Mouse (Mus musculus): Measurements from ENCODE around the gene Pde4d. TPM values are rescaled to one million over a fixed set of nuclear protein-coding genes. Genes with fewer than 3 reads are reported as not detected.

Gene Pde4d
- total and polyA plus RNA-seq, 3 experiments, result 18.5 to 18.8 TPM; not detected in 1

DNA sequence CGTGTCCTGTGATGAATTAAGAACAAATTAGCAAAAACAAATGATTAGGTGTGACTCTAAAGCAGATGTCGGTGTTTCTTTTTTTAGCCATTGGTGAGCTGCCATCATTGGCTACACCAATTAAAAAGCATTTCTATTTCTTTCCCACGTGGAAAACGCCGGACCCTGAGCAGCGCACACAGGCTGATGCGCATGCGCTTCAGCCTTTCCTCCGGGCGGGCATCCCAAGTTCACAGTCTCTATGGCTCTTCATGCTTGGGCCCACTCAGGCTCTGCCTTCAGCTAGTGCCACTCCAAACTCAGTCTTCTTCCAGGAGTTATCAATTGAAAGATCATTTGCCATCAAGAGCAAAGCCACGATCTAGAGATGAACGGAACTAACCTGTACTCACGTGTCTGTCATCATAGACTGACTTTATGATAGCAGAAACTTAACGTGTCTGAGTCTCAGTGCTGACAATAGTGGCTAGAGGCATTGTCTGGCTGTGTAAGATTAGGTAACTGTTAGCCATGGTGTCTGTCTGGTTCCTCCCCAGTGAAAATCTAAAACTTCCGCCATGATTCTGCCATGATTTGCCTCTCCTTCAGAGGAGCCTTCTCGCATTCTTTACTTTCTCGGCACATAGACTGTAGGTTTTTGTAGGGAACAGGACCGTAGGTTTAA, 1175.8 kb downstream of the Pde4d start:
- H3K9ac ChIP-seq (ENCODE audit: control insufficient read depth, low read depth, low read length, poor library complexity, severe bottlenecking), result no peak overlapping the region
- H3K9me3 ChIP-seq (replicated peaks; ENCODE audit: insufficient read depth, low read length), result no peaks in the 10 kb centered on the region
- no peaks in the 10 kb centered on the region for H3K4me1 ChIP-seq (ENCODE audit: control insufficient read depth in 1 of 2, insufficient read depth in 2 of 2, low read length in 2 of 2)
- H3K27ac ChIP-seq (ENCODE audit: control insufficient read depth, low read depth, low read length), result no peak overlapping the region
- TF ChIP-seq NRF1 (IDR thresholded peaks at IDR 0.05; ENCODE audit: insufficient read depth, low read depth, low read length, poor library complexity, severe bottlenecking) (no peak), MYB (IDR thresholded peaks at IDR 0.05; ENCODE audit: low read depth, low read length) (no peak), POLR2A (IDR thresholded peaks at IDR 0.05; ENCODE audit: control insufficient read depth in 1 of 2, insufficient read depth in 1 of 2, low read depth in 1 of 2, low read length in 2 of 2, poor library complexity in 1 of 2) (no peak)
- H3K36me3 ChIP-seq (ENCODE audit: control insufficient read depth in 1 of 2, insufficient read depth in 2 of 2, low read length in 2 of 2), result no peaks in the 10 kb centered on the region
- no peak for DNase-seq (ENCODE audit: low read depth, low spot score)
- no peaks in the 10 kb centered on the region for H3K27me3 ChIP-seq (ENCODE audit: control insufficient read depth in 1 of 2, insufficient read depth in 2 of 2, low read length in 2 of 2)
- H3K4me3 ChIP-seq (ENCODE audit: control insufficient read depth in 1 of 2, insufficient read depth in 1 of 2, low read depth in 2 of 2, low read length in 2 of 2), result no peak overlapping the region
- H3K79me2 ChIP-seq (ENCODE audit: control insufficient read depth, insufficient read depth, low read length, poor library complexity), result no peaks in the 10 kb centered on the region

DNA sequence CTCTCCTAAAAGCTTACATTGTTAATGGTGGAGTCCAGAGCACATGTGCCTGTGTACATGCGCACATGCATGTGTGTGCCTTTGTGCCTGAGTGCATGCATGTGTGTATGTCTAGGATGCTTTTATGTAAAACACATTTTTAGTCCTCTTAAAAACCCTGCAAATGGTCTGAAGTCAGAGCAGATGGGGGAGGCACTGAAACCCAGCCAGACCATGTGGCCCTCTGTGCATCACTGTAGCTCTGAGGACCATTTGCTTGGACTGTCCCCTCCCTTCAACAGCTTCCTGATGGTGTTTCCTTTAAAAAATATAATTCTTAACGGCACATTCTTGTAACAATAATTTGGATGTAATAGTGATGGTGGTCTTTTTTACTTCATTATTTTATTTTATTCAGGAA, 1177.5 kb downstream of the Pde4d start:
- Histone ChIP-seq H3K9me3 (replicated peaks; ENCODE audit: insufficient read depth, low read length) (no peaks in the 10 kb centered on the region), H3K9ac (ENCODE audit: control insufficient read depth, low read depth, low read length, poor library complexity, severe bottlenecking) (no peak overlapping the region), H3K27ac (ENCODE audit: control insufficient read depth, low read depth, low read length) (no peak overlapping the region), H3K27me3 (ENCODE audit: control insufficient read depth in 1 of 2, insufficient read depth in 2 of 2, low read length in 2 of 2) (no peaks in the 10 kb centered on the region), H3K4me3 (ENCODE audit: control insufficient read depth in 1 of 2, insufficient read depth in 1 of 2, low read depth in 2 of 2, low read length in 2 of 2) (no peak overlapping the region), H3K79me2 (ENCODE audit: control insufficient read depth, insufficient read depth, low read length, poor library complexity) (no peaks in the 10 kb centered on the region), H3K36me3 (ENCODE audit: control insufficient read depth in 1 of 2, insufficient read depth in 2 of 2, low read length in 2 of 2) (no peaks in the 10 kb centered on the region), H3K4me1 (ENCODE audit: control insufficient read depth in 1 of 2, insufficient read depth in 2 of 2, low read length in 2 of 2) (no peaks in the 10 kb centered on the region)
- DNase-seq (ENCODE audit: low read depth, low spot score), result no peak
- 0 out of 2 replicates have a peak, but pooled peaks have one; percentile 10 for TF ChIP-seq MAX (IDR thresholded peaks at IDR 0.05; ENCODE audit: low read length)
- no peak for TF ChIP-seq MXI1 (IDR thresholded peaks at IDR 0.05; ENCODE audit: low read depth, low read length)
- TF ChIP-seq CTCF (IDR thresholded peaks at IDR 0.05 in 2 of 3, conservative IDR thresholded peaks at IDR 0.05 in 1 of 3; ENCODE audit: control insufficient read depth in 1 of 3, insufficient read depth in 1 of 3, low read depth in 2 of 3, low read length in 3 of 3, poor library complexity in 1 of 3, severe bottlenecking in 1 of 3), result no peak

DNA sequence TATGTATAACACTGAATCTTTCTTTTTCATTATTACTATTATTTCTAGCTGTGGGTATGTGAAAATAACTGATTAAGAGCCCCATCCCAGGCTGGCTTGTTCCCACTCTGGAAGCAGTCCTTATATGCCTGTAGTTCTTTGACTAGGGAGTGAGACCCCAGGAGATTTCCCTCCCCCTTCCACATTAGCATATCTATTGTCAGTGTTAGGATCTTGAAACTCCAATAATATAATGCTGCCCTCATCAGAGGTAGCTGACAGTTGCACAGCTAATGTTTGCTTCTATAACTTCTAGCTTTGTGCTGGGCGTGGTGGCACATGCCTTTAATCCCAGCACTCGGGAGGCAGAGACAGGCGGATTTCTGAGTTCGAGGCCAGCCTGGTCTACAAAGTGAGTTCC, 1178.9 kb downstream of the Pde4d start:
- TF ChIP-seq RAD21 (IDR thresholded peaks at IDR 0.05; ENCODE audit: low read depth, low read length) (no peak), POLR2AphosphoS5 (IDR thresholded peaks at IDR 0.05; ENCODE audit: borderline replicate concordance, low read depth, low read length) (no peak), EP300 (IDR thresholded peaks at IDR 0.05; ENCODE audit: low read depth in 1 of 2, low read length in 2 of 2) (no peak), MAX (IDR thresholded peaks at IDR 0.05; ENCODE audit: low read length) (no peak), E2F4 (IDR thresholded peaks at IDR 0.05; ENCODE audit: borderline replicate concordance, low read depth, low read length) (no peak), TAL1 (IDR thresholded peaks at IDR 0.05; ENCODE audit: low read length) (no peak), NELFE (IDR thresholded peaks at IDR 0.05; ENCODE audit: low read depth, low read length) (no peak)
- H3K4me3 ChIP-seq (ENCODE audit: control insufficient read depth in 1 of 2, insufficient read depth in 1 of 2, low read depth in 2 of 2, low read length in 2 of 2), result no peak overlapping the region
- no peak for DNase-seq (ENCODE audit: low read depth, low spot score)
- no peak overlapping the region for H3K27ac ChIP-seq (ENCODE audit: control insufficient read depth, low read depth, low read length)
- H3K4me1 ChIP-seq (ENCODE audit: control insufficient read depth in 1 of 2, insufficient read depth in 2 of 2, low read length in 2 of 2), result no peaks in the 10 kb centered on the region
- no peaks in the 10 kb centered on the region for H3K9me3 ChIP-seq (replicated peaks; ENCODE audit: insufficient read depth, low read length)
- no peaks in the 10 kb centered on the region for H3K79me2 ChIP-seq (ENCODE audit: control insufficient read depth, insufficient read depth, low read length, poor library complexity)
- no peak overlapping the region for H3K9ac ChIP-seq (ENCODE audit: control insufficient read depth, low read depth, low read length, poor library complexity, severe bottlenecking)
- no peaks in the 10 kb centered on the region for H3K36me3 ChIP-seq (ENCODE audit: control insufficient read depth in 1 of 2, insufficient read depth in 2 of 2, low read length in 2 of 2)
- H3K27me3 ChIP-seq (ENCODE audit: control insufficient read depth in 1 of 2, insufficient read depth in 2 of 2, low read length in 2 of 2), result no peaks in the 10 kb centered on the region

All from MEL (cell line).